Mouse (Mus musculus) small intestine, adult 2 months (tissue): ENCODE data around the gene Ap3b1. TPM values are rescaled to one million over a fixed set of nuclear protein-coding genes. Genes with fewer than 3 reads are reported as not detected.
A peak's percentile ranks its signal among the peaks of the same experiment; 100 is the strongest.
"Not testable (repeated sequence)": the region's sequence is repeated elsewhere in the genome, so short reads cannot be mapped to it uniquely, and the experiment has no call there.

Experiments
- H3K27ac ChIP-seq: fragments of 200-500 bp; 2 replicates; pipeline ENCODE4 v1.5.1; 2012; ENCODE audit warnings: low read depth, low read length, control low read depth, inconsistent platforms; ENCODE audit not compliant: insufficient read depth
- H3K27me3 ChIP-seq: fragments of 200-500 bp; 2 replicates; pipeline ENCODE4 v1.6.1; 2012; ENCODE audit warnings: mild to moderate bottlenecking, moderate library complexity, low read length, inconsistent platforms; ENCODE audit not compliant: control insufficient read depth, insufficient read depth
- H3K36me3 ChIP-seq: fragments of 200-500 bp; 2 replicates; pipeline ENCODE4 v1.6.1; 2012; ENCODE audit warnings: mild to moderate bottlenecking, low read length, control low read depth, inconsistent platforms; ENCODE audit not compliant: control insufficient read depth, insufficient read depth
- H3K4me1 ChIP-seq: fragments of 200-500 bp; 2 replicates; pipeline ENCODE4 v1.6.1; 2012; ENCODE audit warnings: low read length, inconsistent platforms, mixed read lengths; ENCODE audit not compliant: control insufficient read depth, insufficient read depth, insufficient read length
- H3K4me3 ChIP-seq: fragments of 200-500 bp; 2 replicates; pipeline ENCODE4 v1.5.1; 2012; ENCODE audit warnings: low read depth, mild to moderate bottlenecking, control low read depth, inconsistent platforms, low read length, moderate library complexity
- CTCF ChIP-seq: fragments of 200-500 bp; IDR thresholded peaks from 2 replicates; pipeline ENCODE4 v1.5.1; 2012; ENCODE audit warnings: low read depth, mild to moderate bottlenecking, control low read depth, inconsistent platforms, low read length, moderate library complexity, mixed read lengths; ENCODE audit not compliant: insufficient replicate concordance, insufficient read length; ENCODE audit errors: extremely low read depth
- POLR2A ChIP-seq: fragments of 200-500 bp; IDR thresholded peaks from 2 replicates; pipeline ENCODE4 v1.6.1; 2012; ENCODE audit warnings: low read depth, mild to moderate bottlenecking, control low read depth, inconsistent platforms, low read length, moderate library complexity
- WGBS: fragments of 180-500 bp; shearing (Covaris S2); methylation state at CpG from one replicate; pipeline ENCODE4 v1.1.7; 2018; 5-methylcytosine and 5-hydroxymethylcytosine counted together
- polyA plus RNA-seq: library from polyadenylated mRNA; depleted of rRNA; stranded (reverse); fragments of >200 nt; gene quantifications from 2 replicates; pipeline ENCODE4 v1.2.3, GENCODE M21; 2012

The Ap3b1 gene
- polyA plus RNA-seq, 1 experiment: 29.1 TPM

DNA sequence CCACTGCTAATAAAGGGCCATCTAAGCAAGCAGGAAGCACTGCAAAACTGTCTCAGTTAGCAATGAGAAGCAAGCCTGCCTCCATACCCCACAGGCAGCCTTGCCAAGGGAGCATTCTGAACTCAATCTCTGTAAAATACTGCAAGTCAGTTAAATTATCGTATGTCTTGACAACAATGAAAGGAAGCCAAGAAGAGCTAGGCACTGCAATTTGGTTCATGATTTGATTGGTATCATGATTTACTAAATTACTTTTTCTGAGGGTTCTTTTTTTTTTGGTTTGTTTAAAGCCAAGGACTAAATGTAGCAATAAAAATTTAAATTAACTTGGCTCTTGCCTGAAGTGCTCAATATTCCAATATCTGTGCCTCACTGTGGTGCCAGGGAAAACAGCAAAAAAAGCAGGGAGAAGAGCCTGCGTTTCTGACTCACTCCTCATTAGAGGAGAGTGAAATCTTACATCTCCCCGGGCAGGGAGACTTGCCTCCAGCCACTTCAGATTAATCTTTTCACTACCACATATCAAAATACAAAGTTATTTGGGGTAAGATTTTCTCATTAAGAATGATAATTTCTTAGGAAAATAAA, 28.3 kb upstream of the Ap3b1 start:
- WGBS: 86% methylated on average over 3 of the region's 3 CpGs
- no peak overlapping the region for H3K4me3 ChIP-seq
- H3K27ac ChIP-seq: no peak overlapping the region
- no peaks in the 10 kb centered on the region for H3K27me3 ChIP-seq
- TF ChIP-seq POLR2A: no peak
- H3K36me3 ChIP-seq: no peaks in the 10 kb centered on the region
- H3K4me1 ChIP-seq: peaks cover 5% of the 10 kb centered on the region; the same call in 1 of the 2 replicates

DNA sequence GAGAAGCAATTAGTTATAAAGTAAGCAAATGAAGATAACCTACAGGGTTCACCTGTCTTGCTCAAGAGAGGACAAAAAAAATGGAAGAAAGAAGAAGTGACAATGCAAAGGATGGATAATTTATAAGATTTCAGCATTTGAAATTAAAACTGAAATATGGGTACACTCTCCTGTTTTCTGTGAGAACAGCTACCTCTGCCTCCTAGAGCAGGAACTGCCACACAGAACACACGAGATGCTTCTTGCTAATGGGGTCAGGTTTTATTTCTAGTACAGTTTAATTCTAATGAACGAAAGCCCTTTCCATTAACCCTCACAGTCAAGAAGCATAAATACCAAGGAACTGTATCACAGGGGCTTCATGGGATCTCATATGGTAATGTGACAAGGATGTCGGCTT, 20.4 kb upstream of the Ap3b1 start:
- no peaks in the 10 kb centered on the region for H3K4me1 ChIP-seq
- no peak for TF ChIP-seq POLR2A
- no peak for TF ChIP-seq CTCF
- H3K36me3 ChIP-seq: no peaks in the 10 kb centered on the region
- H3K27ac ChIP-seq: no peak overlapping the region
- H3K27me3 ChIP-seq: no peaks in the 10 kb centered on the region
- no peak overlapping the region for H3K4me3 ChIP-seq
- 66% methylated on average over 3 of the region's 3 CpGs for WGBS

DNA sequence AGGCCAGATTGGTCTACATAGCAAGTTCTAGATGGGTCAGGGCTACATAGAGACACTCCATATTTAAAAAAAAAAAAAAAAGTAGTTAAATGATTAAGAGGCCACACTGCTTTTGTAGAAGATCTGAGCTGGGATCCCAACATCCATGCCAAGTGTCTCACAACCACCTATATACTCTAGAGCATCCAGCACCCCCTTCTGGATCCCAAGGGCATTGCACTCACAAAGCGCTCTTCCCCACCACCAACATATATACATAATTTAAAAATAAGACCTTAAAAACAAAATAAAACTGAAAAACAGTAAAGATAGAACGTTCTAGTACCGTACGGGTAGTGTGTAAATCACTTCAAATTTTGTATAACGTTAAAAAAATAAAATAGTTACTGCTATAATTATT, 15.6 kb upstream of the Ap3b1 start:
- no peak overlapping the region for H3K4me3 ChIP-seq
- no peaks in the 10 kb centered on the region for H3K4me1 ChIP-seq
- WGBS: 93% methylated on average over 5 of the region's 5 CpGs
- peak; percentile 41; the same call in 1 of the 2 replicates for TF ChIP-seq CTCF
- TF ChIP-seq POLR2A: no peak
- H3K27me3 ChIP-seq: no peaks in the 10 kb centered on the region
- H3K36me3 ChIP-seq: no peaks in the 10 kb centered on the region
- H3K27ac ChIP-seq: no peak overlapping the region

DNA sequence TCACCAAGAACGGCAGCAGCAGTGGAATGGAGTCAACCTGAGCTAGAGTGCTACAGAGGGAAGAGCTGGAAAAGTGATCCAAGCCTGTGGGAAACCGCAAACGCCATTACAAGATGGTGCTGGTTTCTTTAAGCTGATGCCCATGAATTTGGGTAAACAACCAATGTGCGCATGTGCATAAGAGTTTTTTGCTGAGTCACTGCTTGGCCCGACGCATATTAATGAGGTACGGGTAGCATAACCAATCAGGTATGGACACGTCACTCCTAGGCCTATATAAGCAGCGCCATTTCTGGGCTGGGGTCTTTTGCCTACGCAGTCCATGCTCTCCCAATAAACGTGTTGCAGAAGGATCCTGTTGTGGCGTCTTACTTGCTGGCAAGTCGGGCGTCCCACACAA, 14.2 kb upstream of the Ap3b1 start:
- 97% methylated on average over 14 of the region's 14 CpGs for WGBS
- H3K4me1 ChIP-seq, H3K27ac ChIP-seq, H3K4me3 ChIP-seq, H3K27me3 ChIP-seq, H3K36me3 ChIP-seq: not testable (repeated sequence)

DNA sequence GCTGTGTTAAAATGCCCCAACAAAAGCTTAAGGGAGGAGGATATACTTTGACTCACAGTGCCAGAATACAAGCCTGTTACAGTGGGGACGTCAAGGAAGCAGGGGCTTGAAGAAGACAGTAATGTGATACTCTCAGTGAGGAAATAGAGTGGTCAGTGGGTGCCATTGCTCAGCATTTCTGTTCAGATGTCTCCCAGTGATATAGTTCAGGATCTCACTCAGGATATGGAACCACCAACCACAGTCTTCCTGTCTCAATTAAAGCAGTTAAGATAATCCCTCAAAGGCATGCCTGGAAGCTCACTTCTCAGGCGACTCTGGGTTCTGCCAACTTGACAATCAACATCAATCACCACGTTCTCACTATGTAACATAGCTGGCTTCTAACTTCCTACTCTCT, 4.2 kb upstream of the Ap3b1 start:
- H3K27me3 ChIP-seq: no peaks in the 10 kb centered on the region
- H3K36me3 ChIP-seq: no peaks in the 10 kb centered on the region
- H3K4me1 ChIP-seq: peaks cover 3% of the 10 kb centered on the region; the same call in 1 of the 2 replicates
- no peak overlapping the region for H3K4me3 ChIP-seq
- TF ChIP-seq CTCF (no peak), POLR2A (no peak)
- H3K27ac ChIP-seq: no peak overlapping the region
- 73% methylated on average over 3 of the region's 3 CpGs for WGBS

DNA sequence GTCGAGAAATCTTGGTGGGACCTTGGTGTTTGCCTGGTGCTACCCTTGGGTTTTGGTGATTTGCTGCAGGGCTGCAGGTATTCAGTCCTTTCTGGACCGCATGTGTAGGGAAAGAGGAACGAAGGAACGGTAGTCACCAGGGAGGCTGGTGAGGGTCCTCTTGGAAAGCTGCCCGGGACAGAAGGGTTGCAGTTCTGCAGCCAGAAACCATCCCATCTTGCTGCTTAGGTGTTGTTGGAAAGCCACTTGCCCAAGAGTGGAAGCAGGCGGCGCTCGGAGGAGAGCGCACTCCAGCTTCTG, 709 bp upstream of the Ap3b1 start:
- no peaks in the 10 kb centered on the region for H3K27me3 ChIP-seq
- peak overlapping the region; percentile 97 for H3K4me3 ChIP-seq
- H3K4me1 ChIP-seq: peaks cover 5% of the 10 kb centered on the region; the same call in 1 of the 2 replicates
- H3K27ac ChIP-seq: peak overlapping the region; percentile 74
- H3K36me3 ChIP-seq: no peaks in the 10 kb centered on the region
- WGBS: under 1% methylated on average over 9 of the region's 9 CpGs
- TF ChIP-seq CTCF (no peak), POLR2A (no peak)

DNA sequence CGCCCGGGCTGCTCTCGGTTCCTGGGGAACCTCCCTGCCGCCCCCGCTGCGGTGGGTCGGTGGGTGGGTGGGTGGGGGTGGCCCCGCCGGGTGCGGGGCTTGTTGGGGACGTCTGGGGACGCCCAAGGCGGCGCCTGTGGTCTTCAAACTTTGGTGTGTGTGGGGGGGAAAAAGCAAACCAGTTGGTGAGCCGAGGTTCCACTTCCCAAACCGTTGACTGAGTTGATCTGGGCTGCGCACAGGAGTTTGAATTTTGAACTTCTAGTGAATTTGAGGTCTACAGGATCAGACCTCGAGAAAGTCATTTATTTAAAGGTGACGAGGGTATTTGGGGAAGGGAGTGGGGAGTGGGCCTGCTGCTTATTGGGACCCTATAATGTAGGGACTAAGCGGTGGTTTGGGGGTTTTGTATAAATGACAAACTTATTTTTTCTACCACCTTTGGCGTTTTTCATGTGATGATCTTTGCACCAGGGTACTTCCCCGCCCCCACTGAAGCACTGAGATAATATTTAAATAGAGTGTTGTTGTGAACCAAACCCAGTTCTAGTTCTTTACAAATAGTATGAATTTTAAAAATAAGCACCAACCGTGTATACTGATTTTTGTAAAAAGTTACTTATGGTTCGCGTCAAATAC, 641 bp downstream of the Ap3b1 start:
- peak overlapping the region; percentile 97 for H3K4me3 ChIP-seq
- peaks cover 8% of the 10 kb centered on the region; the same call in 1 of the 2 replicates for H3K4me1 ChIP-seq
- no peak overlapping the region for H3K27ac ChIP-seq
- TF ChIP-seq CTCF (no peak), POLR2A (no peak)
- WGBS: 14% methylated on average over 25 of the region's 25 CpGs
- peaks cover 3% of the 10 kb centered on the region; the same call in 1 of the 2 replicates for H3K36me3 ChIP-seq
- H3K27me3 ChIP-seq: no peaks in the 10 kb centered on the region

DNA sequence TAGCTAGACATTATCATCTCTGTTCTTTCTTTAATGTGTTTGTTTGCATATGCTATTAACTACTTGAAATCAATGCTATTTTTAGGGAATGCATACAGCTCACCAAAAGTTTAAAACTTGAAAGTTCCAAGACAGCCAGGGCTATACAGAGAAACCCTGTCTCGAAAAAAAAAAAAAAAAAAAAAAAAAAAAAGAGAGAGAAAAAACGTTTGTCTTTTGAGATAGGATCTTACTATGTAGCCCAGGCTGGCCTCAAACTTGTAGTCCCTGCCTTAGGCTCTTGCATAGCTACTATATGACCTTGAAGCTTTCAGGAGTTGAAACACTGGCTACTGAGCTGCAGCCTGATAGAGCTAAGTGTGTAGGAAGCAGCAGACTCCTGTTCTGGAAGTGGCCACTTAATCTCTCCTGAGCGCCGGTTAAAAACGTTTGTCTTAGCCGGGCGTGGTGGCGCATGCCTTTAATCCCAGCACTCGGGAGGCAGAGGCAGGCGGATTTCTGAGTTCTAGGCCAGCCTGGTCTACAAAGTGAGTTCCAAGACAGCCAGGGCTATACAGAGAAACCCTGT, 2.3 kb downstream of the Ap3b1 start:
- H3K27me3 ChIP-seq, H3K4me3 ChIP-seq, H3K36me3 ChIP-seq, H3K27ac ChIP-seq: not testable (repeated sequence)
- 76% methylated on average over 10 of the region's 10 CpGs for WGBS
- H3K4me1 ChIP-seq: peaks cover 18% of the 10 kb centered on the region; the same call in 1 of the 2 replicates
